ENCODE assay signal across 46 mouse cellular contexts in genomic region chr6:149168436-149168835, GRCm38 (mm10). TPM values are rescaled to one million over a fixed set of nuclear protein-coding genes. Genes with fewer than 3 reads are reported as not detected.
"Had no signal": no experiment of that assay in that cellular context is flagged by ENCODE, and none has a peak within 500 bp of the region (broad histone marks: within the 10 kb centered on the region; RNA-seq: fewer than 3 reads in every experiment).

No protein-coding gene starts in this region.

- H3K9ac ChIP-seq: limb, embryonic 12.5 days; limb, embryonic 13.5 days; limb, embryonic 15.5 days; liver, embryonic 12.5 days; liver, embryonic 13.5 days; liver, embryonic 14.5 days; liver, embryonic 15.5 days; liver, postnatal 0 days; lung, embryonic 14.5 days; lung, embryonic 15.5 days; midbrain, embryonic 12.5 days; midbrain, embryonic 13.5 days; midbrain, embryonic 15.5 days; neural tube, embryonic 12.5 days had no signal

- DNase-seq: left cerebral cortex, postnatal 4 days; liver, embryonic 13.5 days; liver, postnatal 0 days; lung, adult 18-20 months; lung, adult 2 months; lung, embryonic 14.5 days; lung, postnatal 10 days; lung, postnatal 14 days; lung, postnatal 36 days; lung, postnatal 4 days; midbrain, embryonic 14.5 days had no signal

- ATAC-seq: liver, embryonic 12.5 days; liver, postnatal 0 days; lung, postnatal 0 days; midbrain, embryonic 13.5 days; midbrain, embryonic 15.5 days; midbrain, embryonic 16.5 days had no signal

- H3K4me1 ChIP-seq: limb, embryonic 10.5 days; limb, embryonic 12.5 days; limb, embryonic 13.5 days; limb, embryonic 15.5 days; liver, embryonic 12.5 days; liver, embryonic 13.5 days; liver, embryonic 15.5 days; lung, embryonic 15.5 days; megakaryocyte, embryonic 14.5 days; midbrain, embryonic 10.5 days; midbrain, embryonic 12.5 days; midbrain, embryonic 13.5 days; midbrain, embryonic 15.5 days; neural tube, embryonic 12.5 days had no signal

- H3K27me3 ChIP-seq: limb, embryonic 12.5 days; limb, embryonic 13.5 days; limb, embryonic 15.5 days; liver, embryonic 12.5 days; liver, embryonic 13.5 days; liver, embryonic 15.5 days; lung, embryonic 15.5 days; megakaryocyte, embryonic 14.5 days; midbrain, embryonic 12.5 days; midbrain, embryonic 13.5 days; midbrain, embryonic 15.5 days; neural tube, embryonic 12.5 days had no signal

- H3K4me3 ChIP-seq: left cerebral cortex, adult 2 months; limb, embryonic 10.5 days; limb, embryonic 12.5 days; limb, embryonic 13.5 days; limb, embryonic 15.5 days; liver, embryonic 12.5 days; liver, embryonic 13.5 days; liver, embryonic 15.5 days; lung, embryonic 15.5 days; megakaryocyte, embryonic 14.5 days; midbrain, embryonic 10.5 days; midbrain, embryonic 12.5 days; midbrain, embryonic 13.5 days; midbrain, embryonic 15.5 days; myocyte; neural tube, embryonic 12.5 days had no signal

- H3K27ac ChIP-seq: left cerebral cortex, adult 2 months; limb, embryonic 10.5 days; limb, embryonic 12.5 days; limb, embryonic 13.5 days; limb, embryonic 15.5 days; liver, embryonic 12.5 days; liver, embryonic 13.5 days; liver, embryonic 14.5 days; liver, embryonic 15.5 days; lung, embryonic 15.5 days; macrophage; midbrain, embryonic 10.5 days; midbrain, embryonic 12.5 days; midbrain, embryonic 13.5 days; midbrain, embryonic 15.5 days; neural tube, embryonic 12.5 days had no signal

RNA-seq across cellular contexts. Expression of gene Gm10203, which starts 38.5 kb away (rescaled TPM):
- total RNA-seq: left cerebral cortex, adult 18-20 months; left cerebral cortex, adult 2 months; left cerebral cortex, adult 8-10 months; left cerebral cortex, postnatal 10 days; left cerebral cortex, postnatal 14 days; left cerebral cortex, postnatal 25 days; left cerebral cortex, postnatal 36 days; left cerebral cortex, postnatal 4 days; megakaryocyte, adult 5-6 weeks; midbrain, postnatal 0 days; monocyte, adult 5-6 weeks had no signal
- polyA plus RNA-seq: limb, embryonic 10.5 days; limb, embryonic 11.5 days; limb, embryonic 12.5 days; limb, embryonic 13.5 days; limb, embryonic 14.5 days; limb, embryonic 15.5 days; liver, embryonic 11.5 days; liver, embryonic 12.5 days; liver, embryonic 13.5 days; liver, embryonic 14.5 days; liver, embryonic 15.5 days; liver, embryonic 16.5 days; liver, postnatal 0 days; lung, adult 2 months; lung, embryonic 14.5 days; lung, embryonic 15.5 days; lung, embryonic 16.5 days; lung, postnatal 0 days; macrophage; midbrain, embryonic 10.5 days; midbrain, embryonic 11.5 days; midbrain, embryonic 12.5 days; midbrain, embryonic 13.5 days; midbrain, embryonic 14.5 days; midbrain, embryonic 15.5 days; midbrain, embryonic 16.5 days; midbrain, postnatal 0 days; myocyte; neural tube, embryonic 11.5 days; neural tube, embryonic 12.5 days had no signal
